Mouse (Mus musculus) ES-Bruce4 (cell line): Measurements from ENCODE around the gene Fdx1l. TPM values are rescaled to one million over a fixed set of nuclear protein-coding genes. Genes with fewer than 3 reads are reported as not detected.

ENCODE experiments used
- H3K27ac ChIP-seq: 2 replicates; pipeline ENCODE4 v1.5.1; 2012; ENCODE audit warnings: low read length, inconsistent platforms; ENCODE audit not compliant: insufficient read depth
- H3K27me3 ChIP-seq: 2 replicates; pipeline ENCODE4 v1.6.1; 2012; ENCODE audit warnings: mild to moderate bottlenecking, low read length, inconsistent platforms; ENCODE audit not compliant: control insufficient read depth, poor library complexity, insufficient read depth, severe bottlenecking
- H3K36me3 ChIP-seq: 2 replicates; pipeline ENCODE4 v1.6.1; 2012; ENCODE audit warnings: inconsistent platforms, mild to moderate bottlenecking, low read length, moderate library complexity; ENCODE audit not compliant: control insufficient read depth, poor library complexity, insufficient read depth, severe bottlenecking
- H3K4me1 ChIP-seq: one replicate; pipeline ENCODE4 v1.8.1; 2011; ENCODE audit warnings: low read length; ENCODE audit not compliant: control insufficient read depth, insufficient read depth
- H3K4me3 ChIP-seq: 2 replicates; pipeline ENCODE4 v1.5.1; 2011; ENCODE audit warnings: low read depth, mild to moderate bottlenecking, low read length
- H3K9ac ChIP-seq: 2 replicates; pipeline ENCODE4 v1.6.1; 2012; ENCODE audit warnings: low read depth, mild to moderate bottlenecking, inconsistent platforms; ENCODE audit not compliant: poor library complexity, severe bottlenecking
- H3K9me3 ChIP-seq: replicated peaks from 2 replicates; pipeline ENCODE4 v1.6.1; 2012; ENCODE audit warnings: mild to moderate bottlenecking, low read length, inconsistent platforms; ENCODE audit not compliant: control insufficient read depth, poor library complexity, insufficient read depth, severe bottlenecking
- CTCF ChIP-seq: IDR thresholded peaks from one replicate; pipeline ENCODE4 v1.8.1; 2011; ENCODE audit warnings: low read depth, low read length
- EP300 ChIP-seq: IDR thresholded peaks from 2 replicates; pipeline ENCODE4 v1.6.1; 2011; ENCODE audit warnings: low read depth, low read length; ENCODE audit not compliant: insufficient read depth
- POLR2A ChIP-seq: IDR thresholded peaks from one replicate; pipeline ENCODE4 v1.8.1; 2011; ENCODE audit warnings: low read length; ENCODE audit not compliant: insufficient read depth
- polyA plus RNA-seq: library from polyadenylated mRNA; stranded (reverse); fragments of >200 nt; gene quantifications from 2 replicates; pipeline ENCODE4 v1.2.4, GENCODE M21; 2011; ENCODE audit warnings: low read depth; ENCODE audit not compliant: missing spikeins, insufficient read depth, insufficient read length

Gene Fdx1l
- polyA plus RNA-seq, 1 experiment, result 38.8 TPM

DNA sequence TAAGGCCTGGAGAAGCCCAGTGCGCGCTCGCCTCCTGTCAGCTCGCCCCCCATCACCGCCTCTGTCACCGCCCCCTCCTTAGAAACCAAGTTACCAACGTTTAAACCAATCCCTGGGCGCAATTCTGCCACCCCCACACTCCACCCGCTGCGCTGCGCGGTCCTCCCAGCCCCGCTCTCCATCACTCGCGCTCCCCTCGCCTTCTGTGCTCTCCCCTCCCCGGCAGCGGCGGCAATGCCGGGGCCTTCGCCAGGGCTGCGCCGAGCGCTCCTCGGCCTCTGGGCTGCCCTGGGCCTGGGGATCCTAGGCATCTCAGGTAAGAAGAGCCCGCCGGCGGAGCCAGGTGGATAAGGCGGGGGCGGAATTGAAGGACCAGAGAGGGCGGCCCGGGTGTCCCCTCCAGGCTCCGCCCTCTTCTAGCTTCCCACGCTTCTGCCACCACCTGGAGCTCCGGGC is 41.5 kb downstream of the Fdx1l start, which contains the start of gene Icam5:
Icam5 (plus strand) TSS at position 178 of the 456 bp plus-strand sequence.
- Histone ChIP-seq H3K9ac (peak within 1 kb of the TSS; percentile 47), H3K36me3 (no peaks in the 10 kb centered on the region), H3K4me3 (peak within 1 kb of the TSS; percentile 73), H3K4me1 (peaks cover 5% of the 10 kb centered on the region), H3K27ac (no peak within 1 kb of the TSS), H3K27me3 (no peaks in the 10 kb centered on the region; the same call in 1 of the 2 replicates), H3K9me3 (no peaks in the 10 kb centered on the region)
- TF ChIP-seq CTCF (no peak), POLR2A (no peak), EP300 (no peak)

GRCm38 (mm10) chr9:21031251-21031895 is 42.0 kb downstream of the Fdx1l start:
- H3K4me1 ChIP-seq, result peaks cover 6% of the 10 kb centered on the region
- no peaks in the 10 kb centered on the region; the same call in 1 of the 2 replicates for H3K27me3 ChIP-seq
- H3K27ac ChIP-seq, result no peak overlapping the region
- no peak for TF ChIP-seq POLR2A
- TF ChIP-seq EP300, result no peak
- TF ChIP-seq CTCF, result no peak
- H3K4me3 ChIP-seq, result peak overlapping the region; percentile 73
- no peaks in the 10 kb centered on the region for H3K36me3 ChIP-seq
- H3K9me3 ChIP-seq, result no peaks in the 10 kb centered on the region
- peak overlapping the region; percentile 13 for H3K9ac ChIP-seq

DNA sequence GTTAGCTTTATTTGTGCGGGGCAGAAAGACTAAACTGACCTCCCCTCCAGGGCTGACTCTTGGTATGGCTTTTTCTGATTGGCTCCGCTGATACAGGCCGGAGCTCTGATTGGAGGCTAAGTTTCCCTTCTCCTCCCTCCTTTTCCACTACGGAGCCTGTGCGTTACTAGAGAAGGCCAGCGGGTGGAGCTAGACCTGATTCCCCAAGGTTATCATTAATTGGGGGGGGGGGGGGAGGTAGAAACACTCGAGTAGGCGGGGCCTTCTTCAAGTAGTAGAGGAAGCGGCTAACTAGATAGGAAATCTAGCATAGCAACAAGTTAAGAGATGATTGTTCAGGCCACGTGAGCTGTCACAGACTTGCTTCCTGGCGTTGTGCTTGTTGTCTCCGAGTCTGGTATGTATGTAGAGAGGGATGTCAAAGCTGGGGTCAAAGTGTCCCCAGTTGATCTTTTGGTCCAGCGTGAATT is 42.6 kb downstream of the Fdx1l start:
- H3K27ac ChIP-seq, result no peak overlapping the region
- peak overlapping the region; percentile 73 for H3K4me3 ChIP-seq
- no peaks in the 10 kb centered on the region; the same call in 1 of the 2 replicates for H3K27me3 ChIP-seq
- H3K9ac ChIP-seq, result peak overlapping the region; percentile 13; the same call in 1 of the 2 replicates
- H3K4me1 ChIP-seq, result peaks cover 9% of the 10 kb centered on the region
- peaks cover 1% of the 10 kb centered on the region; the same call in 1 of the 2 replicates for H3K36me3 ChIP-seq
- no peaks in the 10 kb centered on the region for H3K9me3 ChIP-seq
- TF ChIP-seq CTCF (peak; percentile 34), EP300 (no peak), POLR2A (no peak)

- no peaks in the 10 kb centered on the region for H3K9me3 ChIP-seq
- H3K4me3 ChIP-seq, result peak overlapping the region; percentile 44
- peak overlapping the region; percentile 23 for H3K9ac ChIP-seq
- H3K27ac ChIP-seq, result no peak overlapping the region
- peaks cover 3% of the 10 kb centered on the region; the same call in 1 of the 2 replicates for H3K36me3 ChIP-seq
- H3K27me3 ChIP-seq, result no peaks in the 10 kb centered on the region; the same call in 1 of the 2 replicates
- peaks cover 9% of the 10 kb centered on the region for H3K4me1 ChIP-seq
- TF ChIP-seq CTCF (no peak), POLR2A (no peak), EP300 (no peak)
Measured at GRCm38 (mm10) chr9:21030055-21030600, 43.3 kb downstream of the Fdx1l start.

GRCm38 (mm10) chr9:21029291-21030054 is 43.9 kb downstream of the Fdx1l start, which contains the start of gene Icam4:
Gene Icam4, plus strand, starts transcription at chr9:21029373.
- Histone ChIP-seq H3K4me3 (peak within 1 kb of the TSS; percentile 53), H3K9me3 (no peaks in the 10 kb centered on the region), H3K9ac (peak within 1 kb of the TSS; percentile 23), H3K4me1 (peaks cover 9% of the 10 kb centered on the region), H3K27me3 (no peaks in the 10 kb centered on the region; the same call in 1 of the 2 replicates), H3K36me3 (peaks cover 3% of the 10 kb centered on the region; the same call in 1 of the 2 replicates), H3K27ac (0 out of 2 replicates have a peak within 1 kb of the TSS, but pooled peaks have one; percentile 10)
- TF ChIP-seq CTCF (peak; percentile 85), POLR2A (no peak), EP300 (0 out of 2 replicates have a peak, but pooled peaks have one; percentile 38)
